8 mouse cellular contexts compared by ENCODE assay signal in genomic region chr19:5455568-5455967, GRCm38 (mm10). TPM values are rescaled to one million over a fixed set of nuclear protein-coding genes. Genes with fewer than 3 reads are reported as not detected.
A peak's percentile ranks its signal among the peaks of the same experiment; 100 is the strongest.
DNase-seq lines count a peak whose midpoint lies in the region; ATAC-seq and TF ChIP-seq lines count a peak whose summit lies in the region.

No protein-coding gene starts in this region.

- H3K9me3 ChIP-seq in E14TG2a.4 (ENCODE audit: low read length): no peaks in the 10 kb centered on the region
- H3K9me3 ChIP-seq in heart, embryonic 16.5 days (replicated peaks; ENCODE audit: control insufficient read depth, low read length): no peaks in the 10 kb centered on the region
- no peaks in the 10 kb centered on the region for H3K9me3 ChIP-seq in liver, embryonic 16.5 days (replicated peaks; ENCODE audit: control insufficient read depth, low read length)

- peak overlapping the region; percentile 97 for H3K27ac ChIP-seq in gastrocnemius, adult 2 months
- H3K27ac ChIP-seq in heart, embryonic 16.5 days (ENCODE audit: low read length): peak overlapping the region; percentile 89
- H3K27ac ChIP-seq in liver, embryonic 16.5 days (ENCODE audit: low read length): no peak overlapping the region

- peak overlapping the region; percentile 89 for H3K4me3 ChIP-seq in gastrocnemius, adult 2 months
- H3K4me3 ChIP-seq in E14TG2a.4 (replicated peaks; ENCODE audit: low read length): peak overlapping the region; percentile 95
- peak overlapping the region; percentile 71 for H3K4me3 ChIP-seq in heart, embryonic 16.5 days (ENCODE audit: low read length)
- H3K4me3 ChIP-seq in liver, embryonic 16.5 days (ENCODE audit: low read depth, low read length): no peak overlapping the region

- H3K4me1 ChIP-seq in E14TG2a.4 (replicated peaks; ENCODE audit: low read depth, low read length): peaks cover 54% of the 10 kb centered on the region
- H3K4me1 ChIP-seq in heart, embryonic 16.5 days (ENCODE audit: control insufficient read depth, insufficient read depth, low read length): peaks cover 25% of the 10 kb centered on the region
- H3K4me1 ChIP-seq in liver, embryonic 16.5 days (ENCODE audit: control insufficient read depth, low read depth, low read length): peaks cover 27% of the 10 kb centered on the region

- intact Hi-C loops in gastrocnemius, adult 2 months (cut with DNase I): no loop called here

- H3K36me3 ChIP-seq in E14TG2a.4 (ENCODE audit: insufficient read depth, low read length): peaks cover 33% of the 10 kb centered on the region
- no peaks in the 10 kb centered on the region for H3K36me3 ChIP-seq in heart, embryonic 16.5 days (ENCODE audit: control insufficient read depth, insufficient read depth)
- no peaks in the 10 kb centered on the region for H3K36me3 ChIP-seq in liver, embryonic 16.5 days (ENCODE audit: control insufficient read depth, insufficient read depth)

- no peak for ATAC-seq in heart, embryonic 16.5 days (replicated peaks; ENCODE audit: extremely low read depth, insufficient read depth, low FRiP score)
- no peak for ATAC-seq in liver, embryonic 16.5 days (ENCODE audit: low read depth)
- no peak for ATAC-seq in inflammation-experienced regulatory T-cells, adult 6 months
- no peak for ATAC-seq in erythroblast, adult 5-6 weeks (replicated peaks; ENCODE audit: low FRiP score, poor library complexity, severe bottlenecking)

- 60% methylated on average over 8 of the region's 8 CpGs for WGBS in heart, embryonic 16.5 days
- WGBS in liver, embryonic 16.5 days (ENCODE audit: insufficient replicate concordance): 55% methylated on average over 8 of the region's 8 CpGs

- TF ChIP-seq CTCF in gastrocnemius, adult 2 months (IDR thresholded peaks at IDR 0.05): no peak
- TF ChIP-seq CTCF in E14TG2a.4 (conservative IDR thresholded peaks at IDR 0.05; ENCODE audit: low read length): no peak

- peak overlapping the region; percentile 98 for H3K4me2 ChIP-seq in heart, embryonic 16.5 days (ENCODE audit: low read depth, low read length)
- 0 out of 2 replicates have a peak overlapping the region, but pooled peaks have one; percentile 6 for H3K4me2 ChIP-seq in liver, embryonic 16.5 days (ENCODE audit: low read depth, low read length)

- peaks cover 25% of the 10 kb centered on the region for H3K27me3 ChIP-seq in E14TG2a.4 (ENCODE audit: insufficient read depth, low read length)
- H3K27me3 ChIP-seq in heart, embryonic 16.5 days (ENCODE audit: control insufficient read depth, insufficient read depth, low read length): peaks cover under 1% of the 10 kb centered on the region; the same call in 1 of the 2 replicates
- peaks cover 4% of the 10 kb centered on the region; the same call in 1 of the 2 replicates for H3K27me3 ChIP-seq in liver, embryonic 16.5 days (ENCODE audit: control insufficient read depth, insufficient read depth, low read depth, low read length)

- no peak for DNase-seq in gastrocnemius, adult 2 months
- DNase-seq in gastrocnemius, postnatal 10 days: no peak
- no peak for DNase-seq in right cerebral cortex, postnatal 14 days

- H3K9ac ChIP-seq in heart, embryonic 16.5 days (ENCODE audit: low read length): peak overlapping the region; percentile 82
- no peak overlapping the region for H3K9ac ChIP-seq in liver, embryonic 16.5 days (ENCODE audit: low read depth, low read length)

RNA-seq across cellular contexts. Expression of gene Ccdc85b, which starts 2.1 kb away (rescaled TPM):
- 1 to 10 TPM; 3.9 to 7.2 TPM for total RNA-seq in gastrocnemius, adult 2 months (2021)
- 1 to 10 TPM; 8.2 to 9.1 TPM for total RNA-seq in gastrocnemius, postnatal 10 days (2021)
- 7.6 and 8.0 TPM in 2 replicates for polyA plus RNA-seq in heart, embryonic 16.5 days (2015; fragmentation: Nextera tagmentation; extraction: Ambion mirVana)
- 0.86 and 0.97 TPM in 2 replicates for polyA plus RNA-seq in liver, embryonic 16.5 days (2015; fragmentation: Nextera tagmentation; extraction: Ambion mirVana)
- under 1 TPM; 0.47 to 0.74 (median 0.65) TPM for polyA plus RNA-seq in inflammation-experienced regulatory T-cells, adult 6 months (2017; shearing (Covaris generic))
- 0.38 TPM in 1 of 2 replicates, not detected in the other for total RNA-seq in erythroblast, adult 5-6 weeks (2015; ENCODE audit: low replicate concordance)
- 0.14 and 0.17 TPM in 2 replicates for total RNA-seq in erythroblast, adult 5-6 weeks (2017; ENCODE audit: low replicate concordance)

RNA-seq across cellular contexts. Expression of gene Fibp, which starts 4.8 kb away (rescaled TPM):
- total RNA-seq in gastrocnemius, adult 2 months (2021): 10 to 100 TPM; 33.9 to 35.8 TPM
- 10 to 100 TPM; 53.2 to 54.6 TPM for total RNA-seq in gastrocnemius, postnatal 10 days (2021)
- 108 TPM in 2 replicates for polyA plus RNA-seq in heart, embryonic 16.5 days (2015; fragmentation: Nextera tagmentation; extraction: Ambion mirVana)
- polyA plus RNA-seq in liver, embryonic 16.5 days (2015; fragmentation: Nextera tagmentation; extraction: Ambion mirVana): 25.9 and 27.2 TPM in 2 replicates
- 100 to 1,000 TPM in 2 of 3 experiments, 10 to 100 TPM in 1; 64.2 to 112 (median 105) TPM for polyA plus RNA-seq in inflammation-experienced regulatory T-cells, adult 6 months (2017; shearing (Covaris generic))
- total RNA-seq in erythroblast, adult 5-6 weeks (2015; ENCODE audit: low replicate concordance): 13.2 and 15.2 TPM in 2 replicates
- 17.6 and 19.0 TPM in 2 replicates for total RNA-seq in erythroblast, adult 5-6 weeks (2017; ENCODE audit: low replicate concordance)

RNA-seq across cellular contexts. Expression of gene Fosl1, which starts 8.2 kb away (rescaled TPM):
- total RNA-seq in gastrocnemius, adult 2 months (2021): not detected
- total RNA-seq in gastrocnemius, postnatal 10 days (2021): not detected
- polyA plus RNA-seq in heart, embryonic 16.5 days (2015; fragmentation: Nextera tagmentation; extraction: Ambion mirVana): 0.16 TPM in 1 of 2 replicates, not detected in the other
- polyA plus RNA-seq in liver, embryonic 16.5 days (2015; fragmentation: Nextera tagmentation; extraction: Ambion mirVana): not detected in 2 replicates
- not detected for polyA plus RNA-seq in inflammation-experienced regulatory T-cells, adult 6 months (2017; shearing (Covaris generic))
- total RNA-seq in erythroblast, adult 5-6 weeks (2015; ENCODE audit: low replicate concordance): 0.42 TPM in 1 of 2 replicates, not detected in the other
- not detected in 2 replicates for total RNA-seq in erythroblast, adult 5-6 weeks (2017; ENCODE audit: low replicate concordance)

RNA-seq across cellular contexts. Expression of gene Ctsw, which starts 12.7 kb away (rescaled TPM):
- not detected for total RNA-seq in gastrocnemius, adult 2 months (2021)
- under 1 TPM in 1 of 2 experiments, not detected in 1; 0.50 TPM for total RNA-seq in gastrocnemius, postnatal 10 days (2021)
- 3.1 and 7.4 TPM in 2 replicates for polyA plus RNA-seq in heart, embryonic 16.5 days (2015; fragmentation: Nextera tagmentation; extraction: Ambion mirVana)
- polyA plus RNA-seq in liver, embryonic 16.5 days (2015; fragmentation: Nextera tagmentation; extraction: Ambion mirVana): 0.36 and 0.58 TPM in 2 replicates
- 100 to 1,000 TPM; 168 to 249 (median 216) TPM for polyA plus RNA-seq in inflammation-experienced regulatory T-cells, adult 6 months (2017; shearing (Covaris generic))
- not detected in 2 replicates for total RNA-seq in erythroblast, adult 5-6 weeks (2015; ENCODE audit: low replicate concordance)
- total RNA-seq in erythroblast, adult 5-6 weeks (2017; ENCODE audit: low replicate concordance): not detected in 2 replicates

RNA-seq across cellular contexts. Expression of gene Efemp2, which starts 18.2 kb away (rescaled TPM):
- 1 to 10 TPM; 3.4 to 6.6 TPM for total RNA-seq in gastrocnemius, adult 2 months (2021)
- 10 to 100 TPM; 29.9 to 42.9 TPM for total RNA-seq in gastrocnemius, postnatal 10 days (2021)
- polyA plus RNA-seq in heart, embryonic 16.5 days (2015; fragmentation: Nextera tagmentation; extraction: Ambion mirVana): 62.7 and 76.1 TPM in 2 replicates
- 13.5 and 15.8 TPM in 2 replicates for polyA plus RNA-seq in liver, embryonic 16.5 days (2015; fragmentation: Nextera tagmentation; extraction: Ambion mirVana)
- 1 to 10 TPM; 2.9 to 4.3 (median 3.8) TPM for polyA plus RNA-seq in inflammation-experienced regulatory T-cells, adult 6 months (2017; shearing (Covaris generic))
- not detected in 2 replicates for total RNA-seq in erythroblast, adult 5-6 weeks (2015; ENCODE audit: low replicate concordance)
- 3.4 TPM in 1 of 2 replicates, not detected in the other for total RNA-seq in erythroblast, adult 5-6 weeks (2017; ENCODE audit: low replicate concordance)
